Comparison of ENCODE assay signal across 8 mouse cellular contexts in the genomic region with DNA sequence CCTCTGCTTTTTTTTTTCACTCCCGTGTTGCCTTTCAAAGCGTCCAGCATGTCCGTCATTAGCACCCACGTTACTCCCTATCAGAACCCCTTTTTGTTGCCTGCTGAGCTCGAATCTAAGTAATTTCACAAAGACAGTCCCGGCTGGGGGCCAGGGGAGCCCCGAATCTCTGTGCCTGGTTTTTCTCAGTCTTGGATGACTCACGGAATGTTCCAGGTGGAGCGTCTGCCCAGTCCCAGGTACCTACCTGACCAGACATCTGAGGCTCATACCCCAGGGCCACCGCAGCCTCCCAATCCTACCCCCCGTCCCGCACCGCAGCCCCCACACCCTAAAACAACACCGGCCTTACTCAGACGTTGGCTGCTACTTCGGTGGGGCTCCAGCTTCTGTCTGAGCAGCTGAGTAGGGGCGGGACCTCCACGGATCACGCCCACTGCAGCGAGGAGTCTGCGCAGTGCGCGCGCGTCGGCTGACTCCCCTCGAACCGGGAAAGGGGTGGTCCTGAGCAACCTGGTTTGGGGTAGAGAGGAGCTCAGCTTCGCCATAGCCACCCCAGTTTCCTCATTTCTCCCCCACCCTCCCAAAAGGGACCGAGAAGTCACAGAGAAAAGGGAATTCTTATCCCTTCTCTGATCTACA. TPM values are rescaled to one million over a fixed set of nuclear protein-coding genes. Genes with fewer than 3 reads are reported as not detected.
DNase-seq lines count a peak whose midpoint lies in the region; ATAC-seq lines count a peak whose summit lies in the region.

No protein-coding gene starts in this region.

- no peaks in the 10 kb centered on the region for H3K9me3 ChIP-seq in hindbrain, embryonic 10.5 days
- H3K9me3 ChIP-seq in lung, embryonic 16.5 days (ENCODE audit: control insufficient read depth, low read length), result no peaks in the 10 kb centered on the region

- peak; percentile 79 for DNase-seq in Muller cell, postnatal 12 days (ENCODE audit: inconsistent ontology term)
- DNase-seq in cerebellum, adult 9-10 months, result peak; percentile 89
- peak; percentile 84 for DNase-seq in hindbrain, embryonic 10.5 days (ENCODE audit: low spot score)
- DNase-seq in layer of hippocampus, adult 9-11 months, result peak; percentile 93
- DNase-seq in ovary, postnatal 10 days (ENCODE audit: low spot score), result peak; percentile 61
- DNase-seq in thymus, postnatal 10 days (ENCODE audit: low spot score in 2 of 2), result peak; percentile 92

- peak overlapping the region; percentile 63 for H3K4me3 ChIP-seq in hindbrain, embryonic 10.5 days
- peak overlapping the region; percentile 57 for H3K4me3 ChIP-seq in lung, embryonic 16.5 days (ENCODE audit: low read length)

- H3K36me3 ChIP-seq in hindbrain, embryonic 10.5 days, result peaks cover 26% of the 10 kb centered on the region
- H3K36me3 ChIP-seq in lung, embryonic 16.5 days (ENCODE audit: control insufficient read depth, insufficient read depth, low read length), result no peaks in the 10 kb centered on the region; the same call in 1 of the 2 replicates

- peak overlapping the region; percentile 83 for H3K27ac ChIP-seq in hindbrain, embryonic 10.5 days
- no peak overlapping the region for H3K27ac ChIP-seq in lung, embryonic 16.5 days (ENCODE audit: low read length)

- peak; percentile 69 for ATAC-seq in frontal cortex, adult (ENCODE audit: low TSS enrichment)
- ATAC-seq in lung, embryonic 16.5 days (ENCODE audit: low read depth), result peak; percentile 95

- WGBS in hindbrain, embryonic 10.5 days, result 4% methylated on average over 30 of the region's 30 CpGs
- under 1% methylated on average over 30 of the region's 30 CpGs for WGBS in lung, embryonic 16.5 days

- no peaks in the 10 kb centered on the region for H3K27me3 ChIP-seq in hindbrain, embryonic 10.5 days (ENCODE audit: insufficient read depth, poor library complexity, severe bottlenecking)
- no peaks in the 10 kb centered on the region for H3K27me3 ChIP-seq in lung, embryonic 16.5 days (ENCODE audit: control insufficient read depth, insufficient read depth, low read depth, low read length)

- peaks cover 18% of the 10 kb centered on the region for H3K4me1 ChIP-seq in hindbrain, embryonic 10.5 days (replicated peaks)
- H3K4me1 ChIP-seq in lung, embryonic 16.5 days (replicated peaks; ENCODE audit: control insufficient read depth, insufficient read depth, low read length), result peaks cover 2% of the 10 kb centered on the region; the same call in 1 of the 2 replicates

- H3K4me2 ChIP-seq in lung, embryonic 16.5 days (ENCODE audit: low read depth, low read length), result peak overlapping the region; percentile 88

- H3K9ac ChIP-seq in lung, embryonic 16.5 days (ENCODE audit: low read length), result peak overlapping the region; percentile 70

RNA-seq across cellular contexts. Expression of a gene that starts 10.5 kb away (rescaled TPM):
- polyA plus RNA-seq in hindbrain, embryonic 10.5 days (2016; fragmentation: Nextera tagmentation; extraction: Ambion mirVana), result 55.7 and 73.2 TPM in 2 replicates
- polyA plus RNA-seq in lung, embryonic 16.5 days (2015; fragmentation: Nextera tagmentation; extraction: Ambion mirVana), result 85.6 and 95.6 TPM in 2 replicates

RNA-seq across cellular contexts. Expression of a gene that starts 10.5 kb away (rescaled TPM):
- polyA plus RNA-seq in hindbrain, embryonic 10.5 days (2016; fragmentation: Nextera tagmentation; extraction: Ambion mirVana), result 36.3 and 39.3 TPM in 2 replicates
- polyA plus RNA-seq in lung, embryonic 16.5 days (2015; fragmentation: Nextera tagmentation; extraction: Ambion mirVana), result 22.8 and 24.9 TPM in 2 replicates

RNA-seq across cellular contexts. Expression of a gene that starts 19.4 kb away (rescaled TPM):
- 0.57 and 0.94 TPM in 2 replicates for polyA plus RNA-seq in hindbrain, embryonic 10.5 days (2016; fragmentation: Nextera tagmentation; extraction: Ambion mirVana)
- polyA plus RNA-seq in lung, embryonic 16.5 days (2015; fragmentation: Nextera tagmentation; extraction: Ambion mirVana), result 0.72 and 1.1 TPM in 2 replicates

RNA-seq across cellular contexts. Expression of a gene that starts 43.4 kb away (rescaled TPM):
- polyA plus RNA-seq in hindbrain, embryonic 10.5 days (2016; fragmentation: Nextera tagmentation; extraction: Ambion mirVana), result 2.5 and 3.4 TPM in 2 replicates
- 13.0 and 13.6 TPM in 2 replicates for polyA plus RNA-seq in lung, embryonic 16.5 days (2015; fragmentation: Nextera tagmentation; extraction: Ambion mirVana)

RNA-seq across cellular contexts. Expression of a gene that starts 48.8 kb away (rescaled TPM):
- polyA plus RNA-seq in hindbrain, embryonic 10.5 days (2016; fragmentation: Nextera tagmentation; extraction: Ambion mirVana), result 89.0 and 93.5 TPM in 2 replicates
- polyA plus RNA-seq in lung, embryonic 16.5 days (2015; fragmentation: Nextera tagmentation; extraction: Ambion mirVana), result 89.4 and 93.0 TPM in 2 replicates
